Mouse (Mus musculus) limb, embryonic 14.5 days (tissue): Measurements from ENCODE around the gene Acsf3. TPM values are rescaled to one million over a fixed set of nuclear protein-coding genes. Genes with fewer than 3 reads are reported as not detected.

Experiments
- ATAC-seq: fragments of 200-750 bp; cut with Nextera tagmentation; 2 replicates; pipeline ENCODE4 v1.8.0; 2017; ENCODE audit warnings: low read depth, moderate number of reproducible peaks, moderate TSS enrichment; ENCODE audit not compliant: low FRiP score
- DNase-seq: peaks from one replicate; pipeline ENCODE4 v3.0.0-alpha.2; 2015; ENCODE audit warnings: low spot score
- H3K27ac ChIP-seq: fragments of 300-500 bp; sonication (generic); replicated peaks from 2 replicates; pipeline ENCODE4 v1.5.1; 2014; ENCODE audit warnings: low read depth, mild to moderate bottlenecking, low read length, moderate library complexity, mixed read lengths
- H3K27me3 ChIP-seq: fragments of 300-500 bp; sonication (generic); 2 replicates; pipeline ENCODE4 v1.6.1; 2014; ENCODE audit warnings: low read length, mixed read lengths; ENCODE audit not compliant: control insufficient read depth, insufficient read depth
- H3K36me3 ChIP-seq: fragments of 300-500 bp; sonication (generic); 2 replicates; pipeline ENCODE4 v1.6.1; 2014; ENCODE audit warnings: mild to moderate bottlenecking, low read length, moderate library complexity, mixed read lengths; ENCODE audit not compliant: control insufficient read depth, insufficient read depth
- H3K4me1 ChIP-seq: fragments of 300-500 bp; sonication (generic); 2 replicates; pipeline ENCODE4 v1.6.1; 2014; ENCODE audit warnings: antibody characterized with exemption, low read length, mixed read lengths; ENCODE audit not compliant: control insufficient read depth, insufficient read depth
- H3K4me2 ChIP-seq: fragments of 300-500 bp; sonication (generic); replicated peaks from 2 replicates; pipeline ENCODE4 v1.6.1; 2014; ENCODE audit warnings: low read depth, mild to moderate bottlenecking, low read length, moderate library complexity; ENCODE audit not compliant: severe bottlenecking
- H3K4me3 ChIP-seq: fragments of 300-500 bp; sonication (generic); replicated peaks from 2 replicates; pipeline ENCODE4 v1.5.1; 2014; ENCODE audit warnings: low read length
- H3K9ac ChIP-seq: fragments of 300-500 bp; sonication (generic); 2 replicates; pipeline ENCODE4 v1.6.1; 2014; ENCODE audit warnings: mild to moderate bottlenecking, low read depth, low read length, moderate library complexity; ENCODE audit not compliant: severe bottlenecking
- H3K9me3 ChIP-seq: fragments of 300-500 bp; sonication (generic); 2 replicates; pipeline ENCODE4 v1.6.1; 2016; ENCODE audit warnings: low read length; ENCODE audit not compliant: control insufficient read depth
- POLR2A ChIP-seq: fragments of 200-500 bp; IDR thresholded peaks from 2 replicates; pipeline ENCODE4 v1.8.0; 2012; ENCODE audit warnings: inconsistent platforms, mild to moderate bottlenecking, moderate library complexity, borderline replicate concordance; ENCODE audit not compliant: insufficient read depth, insufficient read length; ENCODE audit errors: extremely low read depth
- WGBS: fragments of 180-500 bp; shearing (Covaris S2); extraction: QIAGEN DNeasy Blood & Tissue Kit; methylation state at CpG from one replicate; pipeline ENCODE4 v1.1.7; 2014; 5-methylcytosine and 5-hydroxymethylcytosine counted together
- polyA plus RNA-seq, 2 experiments: library from polyadenylated mRNA; depleted of rRNA in 1 of 2; stranded (reverse) in 1 of 2; unstranded in 1 of 2; fragments of >200 nt; fragmentation: Nextera tagmentation in 1 of 2; extraction: Ambion mirVana in 1 of 2; gene quantifications; 2 replicates each; pipeline versions ENCODE4 v1.2.1 to v1.2.3; 2012 to 2014

The Acsf3 gene
- polyA plus RNA-seq, 2 experiments = 15.4 to 19.1 TPM

- Histone ChIP-seq H3K4me2 (no peak overlapping the region), H3K27me3 (no peaks in the 10 kb centered on the region), H3K4me3 (no peak overlapping the region), H3K36me3 (no peaks in the 10 kb centered on the region), H3K4me1 (no peaks in the 10 kb centered on the region), H3K9me3 (no peaks in the 10 kb centered on the region), H3K27ac (no peak overlapping the region), H3K9ac (no peak overlapping the region)
- ATAC-seq (no peak), DNase-seq (no peak)
- WGBS = 76% methylated on average over 8 of the region's 8 CpGs
- TF ChIP-seq POLR2A = no peak
Measured at GRCm38 (mm10) chr8:122834416-122834815, 59.1 kb downstream of the Acsf3 start.

GRCm38 (mm10) chr8:122834971-122835370 lies 59.7 kb downstream of the Acsf3 start:
- H3K36me3 ChIP-seq = no peaks in the 10 kb centered on the region
- no peak overlapping the region for H3K4me3 ChIP-seq
- ATAC-seq = peak; percentile 53; the same call in 1 of the 2 replicates
- TF ChIP-seq POLR2A = no peak
- DNase-seq = peak; percentile 74
- H3K4me1 ChIP-seq = no peaks in the 10 kb centered on the region
- no peak overlapping the region for H3K4me2 ChIP-seq
- no peak overlapping the region for H3K9ac ChIP-seq
- 28% methylated on average over 8 of the region's 8 CpGs for WGBS
- no peak overlapping the region for H3K27ac ChIP-seq
- H3K9me3 ChIP-seq = no peaks in the 10 kb centered on the region
- H3K27me3 ChIP-seq = no peaks in the 10 kb centered on the region

GRCm38 (mm10) chr8:122836199-122836598 lies 60.9 kb downstream of the Acsf3 start:
- no peak overlapping the region for H3K27ac ChIP-seq
- TF ChIP-seq POLR2A = no peak
- no peak for DNase-seq
- no peak overlapping the region for H3K4me3 ChIP-seq
- no peaks in the 10 kb centered on the region for H3K4me1 ChIP-seq
- no peak for ATAC-seq
- no peak overlapping the region for H3K4me2 ChIP-seq
- no peaks in the 10 kb centered on the region for H3K27me3 ChIP-seq
- H3K9ac ChIP-seq = no peak overlapping the region
- H3K36me3 ChIP-seq = no peaks in the 10 kb centered on the region
- WGBS = 86% methylated on average over 12 of the region's 12 CpGs
- H3K9me3 ChIP-seq = no peaks in the 10 kb centered on the region

DNA sequence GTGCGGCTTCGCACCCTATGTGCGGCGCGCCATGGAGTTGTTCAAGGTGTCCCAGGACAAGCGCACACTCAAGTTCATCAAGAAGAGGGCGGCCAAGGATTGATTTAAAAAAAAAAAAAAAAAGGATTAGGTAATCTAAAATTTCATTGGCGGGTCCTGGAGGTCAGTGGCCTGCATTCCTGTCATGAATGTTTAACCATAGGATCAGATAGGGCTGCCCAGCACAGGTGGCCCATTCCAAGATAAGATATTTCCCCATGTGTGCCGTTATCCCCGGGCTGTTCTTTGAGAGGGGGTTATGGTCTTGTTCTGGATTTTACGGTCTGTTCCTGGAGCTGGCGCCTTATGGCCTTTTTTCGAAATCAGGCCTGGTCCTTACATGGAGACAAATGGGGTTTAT lies 61.4 kb downstream of the Acsf3 start:
- Histone ChIP-seq H3K27ac (no peak overlapping the region), H3K4me2 (no peak overlapping the region), H3K36me3 (no peaks in the 10 kb centered on the region), H3K4me3 (no peak overlapping the region), H3K9me3 (no peaks in the 10 kb centered on the region), H3K27me3 (no peaks in the 10 kb centered on the region), H3K4me1 (no peaks in the 10 kb centered on the region), H3K9ac (no peak overlapping the region)
- TF ChIP-seq POLR2A = no peak
- 77% methylated on average over 13 of the region's 13 CpGs for WGBS
- DNase-seq = no peak
- ATAC-seq = no peak

DNA sequence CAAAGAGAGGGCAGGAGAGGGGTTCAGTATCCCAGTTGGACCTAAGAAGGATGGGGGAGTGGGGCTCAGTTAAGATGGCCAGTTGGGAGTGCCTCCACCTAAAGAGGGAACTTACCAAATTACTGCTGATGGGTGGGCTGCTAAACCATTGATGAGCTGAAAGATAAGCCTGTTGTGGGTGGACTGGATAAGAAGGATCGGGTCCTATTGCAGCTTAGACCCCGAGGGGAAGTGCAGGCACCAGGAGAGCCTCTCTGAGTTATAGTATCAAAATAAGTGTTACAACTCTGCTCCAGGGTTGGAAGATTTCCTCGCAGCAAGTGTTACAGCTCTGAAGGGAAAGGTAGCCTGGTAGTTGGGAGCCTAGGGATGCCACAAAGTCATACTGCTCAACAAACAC lies 68.9 kb downstream of the Acsf3 start:
- ATAC-seq (no peak), DNase-seq (no peak)
- 59% methylated on average over 3 of the region's 3 CpGs for WGBS
- Histone ChIP-seq H3K27me3 (0 out of 2 replicates have a peak, but pooled peaks cover 2% of the 10 kb centered on the region), H3K9me3 (no peaks in the 10 kb centered on the region), H3K4me1 (no peaks in the 10 kb centered on the region), H3K4me3 (no peak overlapping the region), H3K9ac (no peak overlapping the region), H3K4me2 (no peak overlapping the region), H3K36me3 (no peaks in the 10 kb centered on the region), H3K27ac (no peak overlapping the region)
- no peak for TF ChIP-seq POLR2A

GRCm38 (mm10) chr8:122845662-122846061 lies 70.4 kb downstream of the Acsf3 start:
- 69% methylated on average over 4 of the region's 4 CpGs for WGBS
- DNase-seq (no peak), ATAC-seq (no peak)
- H3K4me3 ChIP-seq = no peak overlapping the region
- no peaks in the 10 kb centered on the region; the same call in 1 of the 2 replicates for H3K4me1 ChIP-seq
- H3K4me2 ChIP-seq = no peak overlapping the region
- TF ChIP-seq POLR2A = no peak
- no peak overlapping the region for H3K27ac ChIP-seq
- 0 out of 2 replicates have a peak, but pooled peaks cover 2% of the 10 kb centered on the region for H3K27me3 ChIP-seq
- H3K9ac ChIP-seq = no peak overlapping the region
- H3K9me3 ChIP-seq = no peaks in the 10 kb centered on the region
- H3K36me3 ChIP-seq = no peaks in the 10 kb centered on the region
